Mouse (Mus musculus) midbrain, postnatal 0 days (tissue): ENCODE results near the gene Herpud1. TPM values are rescaled to one million over a fixed set of nuclear protein-coding genes. Genes with fewer than 3 reads are reported as not detected.

ENCODE experiments used
- ATAC-seq: fragments of 200-750 bp; cut with Nextera tagmentation; 2 replicates; pipeline ENCODE4 v1.8.0; 2017; ENCODE audit warnings: moderate number of reproducible peaks, mild to moderate bottlenecking, moderate TSS enrichment, moderate library complexity; ENCODE audit not compliant: low FRiP score
- DNase-seq: peaks from one replicate; pipeline ENCODE4 v3.0.0-alpha.2; 2015; ENCODE audit warnings: low spot score
- H3K27ac ChIP-seq: fragments of 300-500 bp; sonication (generic); 2 replicates; pipeline ENCODE4 v1.5.1; 2014; ENCODE audit warnings: low read depth, mild to moderate bottlenecking, low read length, mixed read lengths
- H3K27me3 ChIP-seq: fragments of 300-500 bp; sonication (generic); 2 replicates; pipeline ENCODE4 v1.6.1; 2014; ENCODE audit warnings: low read length, control low read depth, mixed read lengths; ENCODE audit not compliant: insufficient read depth
- H3K36me3 ChIP-seq: fragments of 300-500 bp; sonication (generic); 2 replicates; pipeline ENCODE4 v1.6.1; 2014; ENCODE audit warnings: low read length, control low read depth, mixed read lengths; ENCODE audit not compliant: insufficient read depth
- H3K4me1 ChIP-seq: fragments of 300-500 bp; sonication (generic); 2 replicates; pipeline ENCODE4 v1.6.1; 2014; ENCODE audit warnings: mild to moderate bottlenecking, control low read depth, antibody characterized with exemption, low read length, mixed read lengths; ENCODE audit not compliant: insufficient read depth
- H3K4me2 ChIP-seq: fragments of 300-500 bp; sonication (generic); 2 replicates; pipeline ENCODE4 v1.6.1; 2014; ENCODE audit warnings: low read depth, mild to moderate bottlenecking, low read length, mixed read lengths; ENCODE audit not compliant: poor library complexity, severe bottlenecking
- H3K4me3 ChIP-seq: fragments of 300-500 bp; sonication (generic); 2 replicates; pipeline ENCODE4 v1.5.1; 2014; ENCODE audit warnings: low read depth, mild to moderate bottlenecking, low read length, moderate library complexity
- H3K9ac ChIP-seq: fragments of 300-500 bp; sonication (generic); replicated peaks from 2 replicates; pipeline ENCODE4 v1.6.1; 2014; ENCODE audit warnings: mild to moderate bottlenecking, low read length, moderate library complexity, mixed read lengths; ENCODE audit not compliant: poor library complexity, severe bottlenecking
- H3K9me3 ChIP-seq: fragments of 300-500 bp; sonication (generic); 2 replicates; pipeline ENCODE4 v1.6.1; 2016; ENCODE audit warnings: low read length, control low read depth
- CTCF ChIP-seq: IDR thresholded peaks from 2 replicates; pipeline ENCODE4 v1.5.1; 2016; ENCODE audit warnings: antibody characterized with exemption, mild to moderate bottlenecking
- WGBS: fragments of 180-500 bp; shearing (Covaris S2); extraction: QIAGEN DNeasy Blood & Tissue Kit; methylation state at CpG from one replicate; pipeline ENCODE4 v1.1.7; 2014; 5-methylcytosine and 5-hydroxymethylcytosine counted together
- polyA plus RNA-seq: library from polyadenylated mRNA; unstranded; fragments of >200 nt; fragmentation: Nextera tagmentation; extraction: Ambion mirVana; gene quantifications from 2 replicates; pipeline ENCODE4 v1.2.1, GENCODE M21; 2015
- total RNA-seq: library from RNA; depleted of rRNA; stranded (reverse); fragments of >200 nt; gene quantifications from 2 replicates; pipeline ENCODE4 v1.2.3, GENCODE M21; 2014

Herpud1 gene
- total and polyA plus RNA-seq, 2 experiments from 2014 or later, result 80.4 to 87.1 TPM

GRCm38 (mm10) chr8:94387027-94387684 lies 918 bp downstream of the Herpud1 start:
- Histone ChIP-seq H3K4me3 (peak overlapping the region; percentile 87), H3K9ac (peak overlapping the region; percentile 95), H3K36me3 (peaks cover 19% of the 10 kb centered on the region), H3K4me2 (peak overlapping the region; percentile 89), H3K4me1 (no peaks in the 10 kb centered on the region; the same call in 1 of the 2 replicates), H3K27ac (peak overlapping the region; percentile 96), H3K9me3 (no peaks in the 10 kb centered on the region), H3K27me3 (no peaks in the 10 kb centered on the region)
- no peak for TF ChIP-seq CTCF
- peak; percentile 13; the same call in 1 of the 2 replicates for ATAC-seq
- peak; percentile 77 for DNase-seq
- WGBS, result under 1% methylated on average over 25 of the region's 25 CpGs

DNA sequence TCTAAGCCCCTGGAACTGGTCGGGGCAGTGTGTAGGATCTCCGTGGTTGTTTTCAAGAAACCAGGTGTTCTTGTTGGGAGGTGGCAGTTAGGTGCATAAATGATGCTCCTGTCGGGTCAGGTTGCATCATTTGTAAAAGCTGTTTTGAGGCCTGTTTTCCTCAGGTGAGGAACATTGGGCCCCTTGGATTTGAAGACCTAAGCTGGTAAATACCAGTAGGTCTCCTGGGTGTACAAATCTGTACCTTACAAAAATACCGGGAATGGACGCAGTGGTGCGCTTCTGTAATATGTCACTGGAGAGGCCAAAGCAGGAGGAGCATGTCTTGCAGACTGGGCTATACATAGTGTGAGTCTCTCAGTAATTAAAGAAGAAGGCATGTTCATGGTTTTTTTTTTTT lies 1.5 kb downstream of the Herpud1 start:
- H3K4me2 ChIP-seq, result peak overlapping the region; percentile 89
- no peak for ATAC-seq
- peak overlapping the region; percentile 95 for H3K9ac ChIP-seq
- H3K27ac ChIP-seq, result no peak overlapping the region
- no peak for DNase-seq
- 32% methylated on average over 6 of the region's 6 CpGs for WGBS
- TF ChIP-seq CTCF, result no peak
- H3K9me3 ChIP-seq, result no peaks in the 10 kb centered on the region
- peaks cover 25% of the 10 kb centered on the region for H3K36me3 ChIP-seq
- H3K4me3 ChIP-seq, result peak overlapping the region; percentile 87
- H3K27me3 ChIP-seq, result no peaks in the 10 kb centered on the region
- H3K4me1 ChIP-seq, result no peaks in the 10 kb centered on the region; the same call in 1 of the 2 replicates

GRCm38 (mm10) chr8:94389531-94389930 lies 3.3 kb downstream of the Herpud1 start:
- ATAC-seq (no peak), DNase-seq (no peak)
- Histone ChIP-seq H3K27ac (no peak overlapping the region), H3K4me3 (no peak overlapping the region), H3K9ac (no peak overlapping the region), H3K36me3 (peaks cover 40% of the 10 kb centered on the region), H3K4me2 (no peak overlapping the region), H3K27me3 (no peaks in the 10 kb centered on the region), H3K9me3 (no peaks in the 10 kb centered on the region), H3K4me1 (no peaks in the 10 kb centered on the region; the same call in 1 of the 2 replicates)
- no peak for TF ChIP-seq CTCF
- WGBS, result 87% methylated on average over 6 of the region's 6 CpGs

- ATAC-seq, result no peak
- no peaks in the 10 kb centered on the region for H3K9me3 ChIP-seq
- H3K4me3 ChIP-seq, result no peak overlapping the region
- no peaks in the 10 kb centered on the region for H3K27me3 ChIP-seq
- no peak for DNase-seq
- no peak for TF ChIP-seq CTCF
- no peak overlapping the region for H3K27ac ChIP-seq
- H3K4me2 ChIP-seq, result no peak overlapping the region
- H3K9ac ChIP-seq, result no peak overlapping the region
- no peaks in the 10 kb centered on the region; the same call in 1 of the 2 replicates for H3K4me1 ChIP-seq
- peaks cover 45% of the 10 kb centered on the region for H3K36me3 ChIP-seq
- 95% methylated on average over 6 of the region's 6 CpGs for WGBS
Measured at GRCm38 (mm10) chr8:94390429-94390828, 4.2 kb downstream of the Herpud1 start.

DNA sequence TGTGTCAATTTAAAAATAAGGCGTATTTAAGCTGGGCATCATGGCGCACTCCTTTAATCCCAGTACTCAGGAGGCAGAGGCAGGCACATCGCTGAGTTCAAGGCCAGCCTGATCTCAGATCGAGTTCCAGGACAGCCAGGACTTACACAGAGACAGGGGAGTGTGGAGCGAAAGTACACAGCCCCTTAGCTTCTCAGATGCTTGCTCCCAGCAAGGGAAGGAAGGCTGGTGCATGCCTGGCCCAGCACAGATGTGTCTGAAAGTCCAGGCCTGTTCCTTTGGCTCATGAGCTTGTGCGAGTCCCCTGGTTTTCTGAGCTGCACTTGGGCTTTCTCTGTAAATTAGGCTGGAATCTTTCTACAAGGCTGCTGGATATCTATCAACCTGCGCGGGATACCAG lies 4.7 kb downstream of the Herpud1 start:
- DNase-seq (no peak), ATAC-seq (no peak)
- Histone ChIP-seq H3K27ac (no peak overlapping the region), H3K9ac (no peak overlapping the region), H3K9me3 (no peaks in the 10 kb centered on the region), H3K4me1 (no peaks in the 10 kb centered on the region; the same call in 1 of the 2 replicates), H3K4me3 (no peak overlapping the region), H3K36me3 (peaks cover 49% of the 10 kb centered on the region), H3K27me3 (no peaks in the 10 kb centered on the region), H3K4me2 (no peak overlapping the region)
- TF ChIP-seq CTCF, result no peak
- WGBS, result 97% methylated on average over 8 of the region's 8 CpGs

GRCm38 (mm10) chr8:94392147-94392546 lies 5.9 kb downstream of the Herpud1 start:
- H3K27me3 ChIP-seq, result no peaks in the 10 kb centered on the region
- H3K9me3 ChIP-seq, result no peaks in the 10 kb centered on the region
- H3K4me3 ChIP-seq, result no peak overlapping the region
- 84% methylated on average over 12 of the region's 12 CpGs for WGBS
- peaks cover 56% of the 10 kb centered on the region for H3K36me3 ChIP-seq
- H3K9ac ChIP-seq, result no peak overlapping the region
- DNase-seq, result peak; percentile 53
- no peak overlapping the region for H3K27ac ChIP-seq
- no peaks in the 10 kb centered on the region for H3K4me1 ChIP-seq
- TF ChIP-seq CTCF, result peak; percentile 57
- H3K4me2 ChIP-seq, result no peak overlapping the region
- no peak for ATAC-seq
